Mouse (Mus musculus) mammary gland, adult 2 months (tissue): ENCODE measurements around the gene Sycn. TPM values are rescaled to one million over a fixed set of nuclear protein-coding genes. Genes with fewer than 3 reads are reported as not detected.

ENCODE experiments used
- polyA plus RNA-seq: library from polyadenylated mRNA; depleted of rRNA; stranded (reverse); fragments of >200 nt; gene quantifications from 2 replicates; pipeline ENCODE4 v1.2.3, GENCODE M21; 2012; ENCODE audit warnings: low replicate concordance; rRNA removed

Gene Sycn
- 0.91 TPM in 1 of 2 replicates, not detected in the other for polyA plus RNA-seq

DNA sequence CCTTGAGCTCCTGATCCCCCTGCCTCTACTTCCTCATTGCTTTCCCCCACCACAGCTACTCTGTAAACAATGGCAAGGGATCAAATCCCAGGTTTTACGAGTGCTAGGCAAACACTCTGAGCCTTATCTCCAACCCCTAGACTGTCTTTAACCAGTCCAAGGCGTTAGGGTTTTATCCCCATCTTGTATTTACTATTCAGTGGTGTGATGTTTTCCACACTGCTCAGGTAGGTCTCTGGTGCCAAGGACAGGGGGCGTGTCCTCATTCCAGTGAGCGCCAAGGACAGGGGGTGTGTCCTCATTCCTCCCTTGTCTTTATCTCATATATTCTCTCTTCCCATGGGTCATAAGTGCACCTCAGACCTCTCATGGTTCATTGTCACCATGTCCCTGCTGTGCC, at the start of gene Sycn:
Sycn (plus strand) TSS at position 360 of the 400 bp plus-strand sequence.

DNA sequence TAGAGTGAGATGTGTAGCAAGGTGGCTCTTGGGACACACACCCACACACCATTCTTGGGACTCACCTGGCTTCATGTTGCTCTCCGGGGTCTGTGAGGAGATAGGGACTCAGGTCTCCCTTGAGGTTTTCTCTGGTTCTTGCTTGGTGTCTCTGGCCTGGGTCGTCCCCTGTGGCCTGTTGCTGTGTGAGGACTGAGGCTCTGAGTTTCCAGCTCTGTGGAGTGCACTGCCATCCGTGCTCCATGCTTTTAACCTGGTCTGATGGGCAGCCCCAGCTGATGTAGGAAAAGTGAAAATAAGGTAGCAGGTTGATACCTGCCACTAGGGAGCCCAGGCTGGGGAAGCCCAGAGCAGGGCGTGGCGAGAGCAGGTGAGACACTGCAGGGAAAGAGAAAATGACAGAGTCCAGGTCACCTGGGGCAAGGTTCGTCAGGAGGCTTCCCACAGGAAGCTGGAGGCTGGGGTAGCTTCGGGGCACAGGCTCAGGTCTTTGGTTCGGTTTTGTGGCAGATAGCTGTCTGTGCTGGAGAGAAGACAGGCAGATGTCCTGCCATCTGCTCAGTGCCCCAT, 30.2 kb upstream of the Sycn start, which contains the start of gene Ifnl2:
Ifnl2 (minus strand) TSS at position 51 of the 570 bp plus-strand sequence.

DNA sequence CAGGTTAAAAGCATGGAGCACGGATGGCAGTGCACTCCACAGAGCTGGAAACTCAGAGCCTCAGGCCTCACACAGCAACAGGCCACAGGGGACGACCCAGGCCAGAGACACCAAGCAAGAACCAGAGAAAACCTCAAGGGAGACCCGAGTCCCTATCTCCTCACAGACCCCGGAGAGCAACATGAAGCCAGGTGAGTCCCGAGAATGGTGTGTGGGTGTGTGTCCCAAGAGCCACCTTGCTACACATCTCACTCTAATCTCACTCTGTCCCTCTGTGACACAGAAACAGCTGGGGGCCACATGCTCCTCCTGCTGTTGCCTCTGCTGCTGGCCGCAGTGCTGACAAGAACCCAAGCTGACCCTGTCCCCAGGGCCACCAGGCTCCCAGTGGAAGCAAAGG, 18.1 kb upstream of the Sycn start, which contains the start of gene Ifnl3:
Ifnl3 (plus strand) TSS at position 301 of the 400 bp plus-strand sequence.

GRCm38 (mm10) chr7:28547154-28547553, 6.5 kb downstream of the Sycn start, which contains the start of gene Nccrp1:
Gene Nccrp1 (minus strand): TSS chr7:28547254.

Other genes with a start within 250 kb of the Sycn start
- not detected in 2 replicates for gene Selenov, start 249.7 kb upstream of the Sycn start, polyA plus RNA-seq
- 0.11 TPM in 1 of 2 replicates, not detected in the other for gene Dll3, start 238.6 kb upstream of the Sycn start, polyA plus RNA-seq
- gene Timm50, start 228.8 kb upstream of the Sycn start, polyA plus RNA-seq: 90.3 and 103 TPM in 2 replicates
- 114 and 125 TPM in 2 replicates for gene Supt5, start 202.1 kb upstream of the Sycn start, polyA plus RNA-seq
- gene Rps16, start 190.2 kb upstream of the Sycn start, polyA plus RNA-seq: 1,024 and 1,255 TPM in 2 replicates
- 35.6 and 63.3 TPM in 2 replicates for gene Plekhg2, start 168.3 kb upstream of the Sycn start, polyA plus RNA-seq
- gene Zfp36, start 160.6 kb upstream of the Sycn start, polyA plus RNA-seq: 63.8 and 131 TPM in 2 replicates
- 54.4 and 58.2 TPM in 2 replicates for gene Med29, start 148.2 kb upstream of the Sycn start, polyA plus RNA-seq
- 89.1 and 121 TPM in 2 replicates for gene Paf1, start 147.9 kb upstream of the Sycn start, polyA plus RNA-seq
- 21.0 and 30.6 TPM in 2 replicates for gene Gmfg, start 103.4 kb upstream of the Sycn start, polyA plus RNA-seq
- gene Lrfn1, start 88.9 kb upstream of the Sycn start, polyA plus RNA-seq: 3.9 and 9.0 TPM in 2 replicates
- not detected in 2 replicates for gene Ifnl2, start 30.4 kb upstream of the Sycn start, polyA plus RNA-seq
- not detected in 2 replicates for gene Ifnl3, start 18.0 kb upstream of the Sycn start, polyA plus RNA-seq
- 1.0 and 2.2 TPM in 2 replicates for gene Nccrp1, start 6.4 kb downstream of the Sycn start, polyA plus RNA-seq
- 94.8 and 122 TPM in 2 replicates for gene Samd4b, start 57.3 kb downstream of the Sycn start, polyA plus RNA-seq
- gene Pak4, start 57.3 kb downstream of the Sycn start, polyA plus RNA-seq: 17.6 and 40.2 TPM in 2 replicates
- gene Acp7, start 90.4 kb downstream of the Sycn start, polyA plus RNA-seq: 1.3 TPM in 1 of 2 replicates, not detected in the other
- gene Fbxo27, start 152.0 kb downstream of the Sycn start, polyA plus RNA-seq: 12.5 and 18.3 TPM in 2 replicates
- gene Fbxo17, start 175.9 kb downstream of the Sycn start, polyA plus RNA-seq: 4.6 and 7.5 TPM in 2 replicates
- 47.7 and 130 TPM in 2 replicates for gene Mrps12, start 200.9 kb downstream of the Sycn start, polyA plus RNA-seq
- gene Sars2, start 201.1 kb downstream of the Sycn start, polyA plus RNA-seq: 25.3 and 32.9 TPM in 2 replicates
- not detected in 2 replicates for gene Ccer2, start 215.3 kb downstream of the Sycn start, polyA plus RNA-seq
- gene Sirt2, start 225.8 kb downstream of the Sycn start, polyA plus RNA-seq: 79.4 and 91.0 TPM in 2 replicates
- gene Nfkbib, start 226.6 kb downstream of the Sycn start, polyA plus RNA-seq: 34.4 and 86.5 TPM in 2 replicates
- 17.7 and 28.4 TPM in 2 replicates for gene Rinl, start 248.1 kb downstream of the Sycn start, polyA plus RNA-seq